8 mouse cellular contexts compared by ENCODE assay signal in genomic region chr5:86352966-86353365, GRCm38 (mm10). TPM values are rescaled to one million over a fixed set of nuclear protein-coding genes. Genes with fewer than 3 reads are reported as not detected.
A peak's percentile ranks its signal among the peaks of the same experiment; 100 is the strongest.
DNase-seq lines count a peak whose midpoint lies in the region; ATAC-seq lines count a peak whose summit lies in the region.

No protein-coding gene starts in this region.

- ATAC-seq in hematopoietic stem cell, adult 5-6 weeks (replicated peaks in 1 of 2; ENCODE audit: insufficient read depth in 1 of 2, low FRiP score in 2 of 2, low TSS enrichment in 1 of 2, low read depth in 1 of 2, poor library complexity in 2 of 2, severe bottlenecking in 2 of 2): peak; percentile 49 to 53; a peak in 2 of 4 replicates
- no peak for ATAC-seq in erythroid progenitor cell, adult 5-6 weeks (replicated peaks; ENCODE audit: low FRiP score, poor library complexity, severe bottlenecking)

- peak; percentile 17 to 83 for DNase-seq in adrenal gland, adult (ENCODE audit: inconsistent age in 2 of 2, low spot score in 1 of 2)
- no peak for DNase-seq in adrenal gland, postnatal 25 days
- DNase-seq in lung, postnatal 10 days: peak; percentile 5
- no peak for DNase-seq in lung, postnatal 4 days
- peak; percentile 48 for DNase-seq in cerebellum, adult 8-10 months
- DNase-seq in lung, postnatal 14 days: peak; percentile 5

RNA-seq across cellular contexts. Expression of gene Tmprss11d, which starts 20.3 kb away (rescaled TPM):
- not detected in 2 replicates for total RNA-seq in adrenal gland, postnatal 25 days (2021)
- total RNA-seq in hematopoietic stem cell, adult 5-6 weeks (2017): not detected in 2 replicates
- not detected in 2 replicates for total RNA-seq in erythroid progenitor cell, adult 5-6 weeks (2015; ENCODE audit: low replicate concordance)
- not detected in 2 replicates for total RNA-seq in erythroid progenitor cell, adult 5-6 weeks (2017; ENCODE audit: low replicate concordance)

Comparison
In these comparisons a context has a peak if more than half of its experiments do, and no peak if none do; other contexts are left out.
1. DNase-seq: peak in adrenal gland, adult (2 of 2), lung, postnatal 10 days (single experiment), cerebellum, adult 8-10 months (single experiment) and lung, postnatal 14 days (single experiment); none in adrenal gland, postnatal 25 days (single experiment) and lung, postnatal 4 days (0 of 2).